Mouse (Mus musculus) intestine, embryonic 14.5 days (tissue): ENCODE measurements around the gene Cap2. TPM values are rescaled to one million over a fixed set of nuclear protein-coding genes. Genes with fewer than 3 reads are reported as not detected.

ENCODE experiments used
- ATAC-seq: fragments of 200-750 bp; cut with Nextera tagmentation; replicated peaks from 2 replicates; pipeline ENCODE4 v1.8.0; 2017; ENCODE audit warnings: low read depth, moderate number of reproducible peaks, moderate TSS enrichment, moderate library complexity; ENCODE audit not compliant: low FRiP score, low TSS enrichment
- DNase-seq: peaks from one replicate; pipeline ENCODE4 v3.0.0-alpha.2; 2018; ENCODE audit warnings: low spot score
- H3K27ac ChIP-seq: fragments of 300-500 bp; sonication (generic); 2 replicates; pipeline ENCODE4 v1.5.1; 2014; ENCODE audit warnings: low read depth, mild to moderate bottlenecking, control low read depth
- H3K27me3 ChIP-seq: fragments of 300-500 bp; sonication (generic); replicated peaks from 2 replicates; pipeline ENCODE4 v1.6.1; 2014; ENCODE audit warnings: low read length, control low read depth; ENCODE audit not compliant: control insufficient read depth, insufficient read depth
- H3K36me3 ChIP-seq: fragments of 300-500 bp; sonication (generic); 2 replicates; pipeline ENCODE4 v1.6.1; 2014; ENCODE audit warnings: low read length, control low read depth; ENCODE audit not compliant: control insufficient read depth, insufficient read depth
- H3K4me1 ChIP-seq: fragments of 300-500 bp; sonication (generic); replicated peaks from 2 replicates; pipeline ENCODE4 v1.6.1; 2014; ENCODE audit warnings: low read length, control low read depth, mixed read lengths; ENCODE audit not compliant: control insufficient read depth, insufficient read depth
- H3K4me2 ChIP-seq: fragments of 300-500 bp; sonication (generic); 2 replicates; pipeline ENCODE4 v1.6.1; 2014; ENCODE audit warnings: low read length
- H3K4me3 ChIP-seq: fragments of 300-500 bp; sonication (generic); 2 replicates; pipeline ENCODE4 v1.5.1; 2014; ENCODE audit warnings: low read depth, low read length, control low read depth, mixed read lengths
- H3K9ac ChIP-seq: fragments of 300-500 bp; sonication (generic); 2 replicates; pipeline ENCODE4 v1.6.1; 2014; ENCODE audit warnings: mild to moderate bottlenecking, low read length
- H3K9me3 ChIP-seq: fragments of 300-500 bp; sonication (generic); 2 replicates; pipeline ENCODE4 v1.6.1; 2016; ENCODE audit warnings: low read length, control low read depth; ENCODE audit not compliant: control insufficient read depth
- WGBS: fragments of 180-500 bp; shearing (Covaris S2); extraction: QIAGEN DNeasy Blood & Tissue Kit; methylation state at CpG from one replicate; pipeline ENCODE4 v1.1.7; 2014; 5-methylcytosine and 5-hydroxymethylcytosine counted together
- polyA plus RNA-seq: library from polyadenylated mRNA; unstranded; fragments of >200 nt; fragmentation: Nextera tagmentation; extraction: Ambion mirVana; gene quantifications from 2 replicates; pipeline ENCODE4 v1.2.1, GENCODE M21; 2014

The Cap2 gene
- polyA plus RNA-seq, 1 experiment from 2014 or later, result 9.5 TPM

- Histone ChIP-seq H3K4me1 (peaks cover 11% of the 10 kb centered on the region; the same call in 1 of the 2 replicates), H3K4me3 (no peak overlapping the region), H3K4me2 (peak overlapping the region; percentile 38), H3K36me3 (no peaks in the 10 kb centered on the region), H3K27ac (peak overlapping the region; percentile 14; the same call in 1 of the 2 replicates), H3K9ac (no peak overlapping the region), H3K9me3 (no peaks in the 10 kb centered on the region), H3K27me3 (no peaks in the 10 kb centered on the region)
- 16% methylated on average over 11 of the region's 11 CpGs for WGBS
- DNase-seq, result peak; percentile 60
- no peak for ATAC-seq
Observed at GRCm38 (mm10) chr13:46619633-46620032, 118.0 kb downstream of the Cap2 start.

- H3K4me3 ChIP-seq, result no peak overlapping the region
- H3K27ac ChIP-seq, result no peak overlapping the region
- H3K4me2 ChIP-seq, result no peak overlapping the region
- no peaks in the 10 kb centered on the region for H3K9me3 ChIP-seq
- DNase-seq (no peak), ATAC-seq (no peak)
- WGBS, result 80% methylated on average over 7 of the region's 7 CpGs
- H3K4me1 ChIP-seq, result peaks cover 11% of the 10 kb centered on the region; the same call in 1 of the 2 replicates
- H3K9ac ChIP-seq, result no peak overlapping the region
- no peaks in the 10 kb centered on the region for H3K27me3 ChIP-seq
- H3K36me3 ChIP-seq, result no peaks in the 10 kb centered on the region
Observed at GRCm38 (mm10) chr13:46620964-46621757, 119.5 kb downstream of the Cap2 start.

- no peak overlapping the region for H3K4me2 ChIP-seq
- no peak overlapping the region for H3K9ac ChIP-seq
- no peak overlapping the region for H3K4me3 ChIP-seq
- H3K27me3 ChIP-seq, result no peaks in the 10 kb centered on the region
- ATAC-seq, result no peak
- H3K36me3 ChIP-seq, result no peaks in the 10 kb centered on the region
- H3K9me3 ChIP-seq, result no peaks in the 10 kb centered on the region
- DNase-seq, result no peak
- H3K27ac ChIP-seq, result no peak overlapping the region
- no peaks in the 10 kb centered on the region for H3K4me1 ChIP-seq
- WGBS, result 84% methylated on average over 9 of the region's 9 CpGs
Observed at GRCm38 (mm10) chr13:46626608-46627007, 125.0 kb downstream of the Cap2 start.

GRCm38 (mm10) chr13:46627841-46628240 lies 126.2 kb downstream of the Cap2 start:
- ATAC-seq (no peak), DNase-seq (no peak)
- H3K36me3 ChIP-seq, result no peaks in the 10 kb centered on the region
- H3K27me3 ChIP-seq, result no peaks in the 10 kb centered on the region
- no peak overlapping the region for H3K9ac ChIP-seq
- H3K4me1 ChIP-seq, result no peaks in the 10 kb centered on the region
- H3K4me3 ChIP-seq, result no peak overlapping the region
- no peak overlapping the region for H3K27ac ChIP-seq
- H3K9me3 ChIP-seq, result no peaks in the 10 kb centered on the region
- H3K4me2 ChIP-seq, result no peak overlapping the region
- WGBS, result 54% methylated on average over 10 of the region's 10 CpGs

GRCm38 (mm10) chr13:46629391-46629790 lies 127.7 kb downstream of the Cap2 start:
- Histone ChIP-seq H3K4me1 (no peaks in the 10 kb centered on the region), H3K4me3 (no peak overlapping the region), H3K9ac (no peak overlapping the region), H3K27ac (no peak overlapping the region), H3K9me3 (no peaks in the 10 kb centered on the region), H3K4me2 (no peak overlapping the region), H3K36me3 (no peaks in the 10 kb centered on the region), H3K27me3 (no peaks in the 10 kb centered on the region)
- DNase-seq (no peak), ATAC-seq (no peak)
- WGBS, result 62% methylated on average over 6 of the region's 6 CpGs

- Histone ChIP-seq H3K9ac (no peak overlapping the region), H3K36me3 (no peaks in the 10 kb centered on the region), H3K27me3 (no peaks in the 10 kb centered on the region), H3K9me3 (no peaks in the 10 kb centered on the region), H3K4me2 (no peak overlapping the region), H3K4me1 (no peaks in the 10 kb centered on the region), H3K4me3 (no peak overlapping the region), H3K27ac (no peak overlapping the region)
- ATAC-seq (no peak), DNase-seq (no peak)
- 37% methylated on average over 4 of the region's 4 CpGs for WGBS
Observed at GRCm38 (mm10) chr13:46632796-46633195, 131.1 kb downstream of the Cap2 start.

- Histone ChIP-seq H3K27ac (no peak overlapping the region), H3K9ac (no peak overlapping the region), H3K4me1 (no peaks in the 10 kb centered on the region), H3K27me3 (no peaks in the 10 kb centered on the region), H3K4me3 (no peak overlapping the region), H3K9me3 (no peaks in the 10 kb centered on the region), H3K36me3 (no peaks in the 10 kb centered on the region), H3K4me2 (no peak overlapping the region)
- 60% methylated on average over 18 of the region's 18 CpGs for WGBS
- DNase-seq (no peak), ATAC-seq (no peak)
Observed at GRCm38 (mm10) chr13:46633320-46634132, 131.9 kb downstream of the Cap2 start.

- Histone ChIP-seq H3K9ac (no peak overlapping the region), H3K4me1 (no peaks in the 10 kb centered on the region), H3K4me3 (no peak overlapping the region), H3K27me3 (no peaks in the 10 kb centered on the region), H3K4me2 (no peak overlapping the region), H3K27ac (no peak overlapping the region), H3K36me3 (no peaks in the 10 kb centered on the region), H3K9me3 (no peaks in the 10 kb centered on the region)
- no peak for ATAC-seq
- DNase-seq, result no peak
- WGBS, result 50% methylated on average over 6 of the region's 6 CpGs
Observed at GRCm38 (mm10) chr13:46634133-46634488, 132.5 kb downstream of the Cap2 start.
